Mouse (Mus musculus): ENCODE data around the gene 1190005I06Rik.

GRCm38 (mm10) chr8:120575801-120576200 lies 71.6 kb downstream of the 1190005I06Rik start:
- no peak for TF ChIP-seq POLR2A (IDR thresholded peaks at IDR 0.05; ENCODE audit: low read depth, low read length)
- no peak for TF ChIP-seq CTCF (IDR thresholded peaks at IDR 0.05; ENCODE audit: extremely low read depth, insufficient read length, insufficient replicate concordance, low read depth, low read length)

Data from small intestine, adult 2 months (tissue).